Mouse (Mus musculus) hindbrain, embryonic 12.5 days (tissue): ENCODE measurements around the gene Sbf2. TPM values are rescaled to one million over a fixed set of nuclear protein-coding genes. Genes with fewer than 3 reads are reported as not detected.

ENCODE experiments used
- ATAC-seq: fragments of 200-750 bp; cut with Nextera tagmentation; 2 replicates; pipeline ENCODE4 v1.8.0; 2017; ENCODE audit warnings: moderate TSS enrichment; ENCODE audit not compliant: low FRiP score
- H3K27ac ChIP-seq: fragments of 300-500 bp; sonication (generic); 2 replicates; pipeline ENCODE4 v1.5.1; 2016; ENCODE audit warnings: mild to moderate bottlenecking
- H3K27me3 ChIP-seq: fragments of 300-500 bp; sonication (generic); 2 replicates; pipeline ENCODE4 v1.6.1; 2016; ENCODE audit warnings: mild to moderate bottlenecking
- H3K36me3 ChIP-seq: fragments of 300-500 bp; sonication (generic); 2 replicates; pipeline ENCODE4 v1.6.1; 2016; ENCODE audit warnings: mild to moderate bottlenecking
- H3K4me1 ChIP-seq: fragments of 300-500 bp; sonication (generic); 2 replicates; pipeline ENCODE4 v1.6.1; 2016
- H3K4me2 ChIP-seq: fragments of 300-500 bp; sonication (generic); replicated peaks from 2 replicates; pipeline ENCODE4 v1.6.1; 2016; ENCODE audit warnings: mild to moderate bottlenecking
- H3K4me3 ChIP-seq: fragments of 300-500 bp; sonication (generic); 2 replicates; pipeline ENCODE4 v1.5.1; 2016; ENCODE audit warnings: mild to moderate bottlenecking
- H3K9ac ChIP-seq: fragments of 300-500 bp; sonication (generic); 2 replicates; pipeline ENCODE4 v1.6.1; 2016; ENCODE audit warnings: mild to moderate bottlenecking, moderate library complexity
- H3K9me3 ChIP-seq: fragments of 300-500 bp; sonication (generic); replicated peaks from 2 replicates; pipeline ENCODE4 v1.6.1; 2016; ENCODE audit warnings: mild to moderate bottlenecking
- WGBS: fragments of 180-500 bp; shearing (Covaris S2); methylation state at CpG from one replicate; pipeline ENCODE4 v1.1.7; 2016; 5-methylcytosine and 5-hydroxymethylcytosine counted together
- polyA plus RNA-seq: library from polyadenylated mRNA; unstranded; fragments of >200 nt; fragmentation: Nextera tagmentation; extraction: Ambion mirVana; gene quantifications from 2 replicates; pipeline ENCODE4 v1.2.1, GENCODE M21; 2016

Sbf2 gene
- polyA plus RNA-seq, 1 experiment from 2014 or later: 56.0 TPM

- Histone ChIP-seq H3K4me3 (no peak overlapping the region), H3K9ac (no peak overlapping the region), H3K27ac (no peak overlapping the region), H3K36me3 (peaks cover 44% of the 10 kb centered on the region), H3K9me3 (no peaks in the 10 kb centered on the region), H3K4me1 (no peaks in the 10 kb centered on the region), H3K4me2 (no peak overlapping the region), H3K27me3 (no peaks in the 10 kb centered on the region)
- no peak for ATAC-seq
- WGBS: 82% methylated on average over 11 of the region's 11 CpGs
Observed at GRCm38 (mm10) chr7:110307741-110308140, 307.0 kb downstream of the Sbf2 start.

GRCm38 (mm10) chr7:110306281-110306680 is 308.4 kb downstream of the Sbf2 start:
- WGBS: 63% methylated on average over 5 of the region's 5 CpGs
- H3K4me2 ChIP-seq: no peak overlapping the region
- peaks cover 29% of the 10 kb centered on the region for H3K36me3 ChIP-seq
- no peaks in the 10 kb centered on the region for H3K4me1 ChIP-seq
- no peak for ATAC-seq
- H3K4me3 ChIP-seq: no peak overlapping the region
- no peak overlapping the region for H3K9ac ChIP-seq
- 0 out of 2 replicates have a peak overlapping the region, but pooled peaks have one; percentile 12 for H3K27ac ChIP-seq
- H3K27me3 ChIP-seq: no peaks in the 10 kb centered on the region
- H3K9me3 ChIP-seq: no peaks in the 10 kb centered on the region

GRCm38 (mm10) chr7:110305486-110305885 is 309.2 kb downstream of the Sbf2 start:
- no peaks in the 10 kb centered on the region for H3K27me3 ChIP-seq
- no peak for ATAC-seq
- H3K36me3 ChIP-seq: peaks cover 23% of the 10 kb centered on the region
- no peak overlapping the region for H3K27ac ChIP-seq
- H3K9ac ChIP-seq: no peak overlapping the region
- no peaks in the 10 kb centered on the region for H3K9me3 ChIP-seq
- no peak overlapping the region for H3K4me3 ChIP-seq
- no peak overlapping the region for H3K4me2 ChIP-seq
- no peaks in the 10 kb centered on the region for H3K4me1 ChIP-seq
- WGBS: 93% methylated on average over 4 of the region's 4 CpGs

- Histone ChIP-seq H3K27ac (no peak overlapping the region), H3K36me3 (peaks cover 4% of the 10 kb centered on the region; the same call in 1 of the 2 replicates), H3K27me3 (no peaks in the 10 kb centered on the region), H3K9ac (no peak overlapping the region), H3K4me3 (no peak overlapping the region), H3K4me1 (no peaks in the 10 kb centered on the region), H3K9me3 (no peaks in the 10 kb centered on the region), H3K4me2 (no peak overlapping the region)
- no peak for ATAC-seq
- 81% methylated on average over 6 of the region's 6 CpGs for WGBS
Observed at GRCm38 (mm10) chr7:110302886-110303285, 311.8 kb downstream of the Sbf2 start.

GRCm38 (mm10) chr7:110298739-110299410 is 315.8 kb downstream of the Sbf2 start:
- Histone ChIP-seq H3K27me3 (no peaks in the 10 kb centered on the region), H3K4me1 (peaks cover 11% of the 10 kb centered on the region), H3K36me3 (no peaks in the 10 kb centered on the region), H3K27ac (no peak overlapping the region), H3K4me2 (no peak overlapping the region), H3K9ac (no peak overlapping the region), H3K9me3 (no peaks in the 10 kb centered on the region), H3K4me3 (no peak overlapping the region)
- ATAC-seq: no peak
- 90% methylated on average over 17 of the region's 17 CpGs for WGBS

GRCm38 (mm10) chr7:110298090-110298489 is 316.6 kb downstream of the Sbf2 start:
- H3K9ac ChIP-seq: no peak overlapping the region
- H3K27ac ChIP-seq: peak overlapping the region; percentile 19; the same call in 1 of the 2 replicates
- H3K4me1 ChIP-seq: peaks cover 11% of the 10 kb centered on the region
- ATAC-seq: no peak
- H3K27me3 ChIP-seq: no peaks in the 10 kb centered on the region
- H3K36me3 ChIP-seq: no peaks in the 10 kb centered on the region
- no peak overlapping the region for H3K4me3 ChIP-seq
- no peak overlapping the region for H3K4me2 ChIP-seq
- no peaks in the 10 kb centered on the region for H3K9me3 ChIP-seq
- 80% methylated on average over 7 of the region's 7 CpGs for WGBS

- peak overlapping the region; percentile 18 for H3K27ac ChIP-seq
- no peak overlapping the region for H3K4me3 ChIP-seq
- WGBS: 55% methylated on average over 4 of the region's 4 CpGs
- no peaks in the 10 kb centered on the region for H3K9me3 ChIP-seq
- no peaks in the 10 kb centered on the region for H3K36me3 ChIP-seq
- H3K4me2 ChIP-seq: no peak overlapping the region
- H3K4me1 ChIP-seq: peaks cover 11% of the 10 kb centered on the region
- no peak overlapping the region for H3K9ac ChIP-seq
- ATAC-seq: no peak
- H3K27me3 ChIP-seq: no peaks in the 10 kb centered on the region
Observed at GRCm38 (mm10) chr7:110297611-110298010, 317.1 kb downstream of the Sbf2 start.

- H3K36me3 ChIP-seq: no peaks in the 10 kb centered on the region
- H3K27me3 ChIP-seq: no peaks in the 10 kb centered on the region
- H3K9ac ChIP-seq: no peak overlapping the region
- H3K4me3 ChIP-seq: no peak overlapping the region
- no peaks in the 10 kb centered on the region for H3K9me3 ChIP-seq
- no peak for ATAC-seq
- peak overlapping the region; percentile 18 for H3K27ac ChIP-seq
- no peak overlapping the region for H3K4me2 ChIP-seq
- peaks cover 11% of the 10 kb centered on the region for H3K4me1 ChIP-seq
- 34% methylated on average over 17 of the region's 17 CpGs for WGBS
Observed at GRCm38 (mm10) chr7:110296889-110297603, 317.7 kb downstream of the Sbf2 start.

- Histone ChIP-seq H3K9ac (no peak overlapping the region), H3K27ac (no peak overlapping the region), H3K4me3 (no peak overlapping the region), H3K4me1 (no peaks in the 10 kb centered on the region), H3K4me2 (no peak overlapping the region), H3K9me3 (no peaks in the 10 kb centered on the region; the same call in 1 of the 2 replicates), H3K36me3 (no peaks in the 10 kb centered on the region), H3K27me3 (no peaks in the 10 kb centered on the region)
- WGBS: 61% methylated on average over 4 of the region's 4 CpGs
- ATAC-seq: no peak
Observed at GRCm38 (mm10) chr7:110289647-110290046, 325.1 kb downstream of the Sbf2 start.

GRCm38 (mm10) chr7:110288731-110289191 is 326.0 kb downstream of the Sbf2 start:
- Histone ChIP-seq H3K27ac (no peak overlapping the region), H3K36me3 (no peaks in the 10 kb centered on the region), H3K9me3 (no peaks in the 10 kb centered on the region; the same call in 1 of the 2 replicates), H3K4me2 (no peak overlapping the region), H3K4me3 (no peak overlapping the region), H3K9ac (no peak overlapping the region), H3K4me1 (no peaks in the 10 kb centered on the region), H3K27me3 (no peaks in the 10 kb centered on the region)
- 65% methylated on average over 6 of the region's 6 CpGs for WGBS
- ATAC-seq: no peak

- no peaks in the 10 kb centered on the region for H3K27me3 ChIP-seq
Observed at GRCm38 (mm10) chr7:110288191-110288604, 326.5 kb downstream of the Sbf2 start.

GRCm38 (mm10) chr7:110287476-110288071 is 327.1 kb downstream of the Sbf2 start:
- 55% methylated on average over 8 of the region's 8 CpGs for whole genome bisulfite sequencing
- H3K4me2 ChIP-seq: no peak overlapping the region
- H3K4me3 ChIP-seq: no peak overlapping the region
- H3K4me1 ChIP-seq: no peaks in the 10 kb centered on the region
- H3K9ac ChIP-seq: no peak overlapping the region; the same call in 1 of the 2 replicates
- H3K27me3 ChIP-seq: no peaks in the 10 kb centered on the region
- H3K27ac ChIP-seq: no peak overlapping the region
- H3K36me3 ChIP-seq: no peaks in the 10 kb centered on the region
- ATAC-seq: no peak
- H3K9me3 ChIP-seq: no peaks in the 10 kb centered on the region; the same call in 1 of the 2 replicates

More at GRCm38 (mm10) chr7:110288191-110288604, 326.5 kb downstream of the Sbf2 start:
- 93% methylated on average over 4 of the region's 4 CpGs for WGBS
- no peaks in the 10 kb centered on the region for H3K4me1 ChIP-seq
- no peaks in the 10 kb centered on the region for H3K36me3 ChIP-seq
- no peak for ATAC-seq
- H3K4me2 ChIP-seq: no peak overlapping the region
- no peak overlapping the region for H3K27ac ChIP-seq
- no peak overlapping the region for H3K9ac ChIP-seq
- no peak overlapping the region for H3K4me3 ChIP-seq
- no peaks in the 10 kb centered on the region; the same call in 1 of the 2 replicates for H3K9me3 ChIP-seq
